Mouse (Mus musculus): Measurements from ENCODE around the gene Mrfap1.

Mrfap1 gene

GRCm38 (mm10) chr5:36791861-36792260, 4.7 kb downstream of the Mrfap1 start:
- DNase-seq (ENCODE audit: extremely low spot score, low read depth, low spot score) = no peak

GRCm38 (mm10) chr5:36786052-36786451, 10.5 kb downstream of the Mrfap1 start:
- DNase-seq (ENCODE audit: extremely low spot score, low read depth, low spot score) = no peak

GRCm38 (mm10) chr5:36779512-36779911, 17.1 kb downstream of the Mrfap1 start:
- no peak for DNase-seq (ENCODE audit: extremely low spot score, low read depth, low spot score)

DNA sequence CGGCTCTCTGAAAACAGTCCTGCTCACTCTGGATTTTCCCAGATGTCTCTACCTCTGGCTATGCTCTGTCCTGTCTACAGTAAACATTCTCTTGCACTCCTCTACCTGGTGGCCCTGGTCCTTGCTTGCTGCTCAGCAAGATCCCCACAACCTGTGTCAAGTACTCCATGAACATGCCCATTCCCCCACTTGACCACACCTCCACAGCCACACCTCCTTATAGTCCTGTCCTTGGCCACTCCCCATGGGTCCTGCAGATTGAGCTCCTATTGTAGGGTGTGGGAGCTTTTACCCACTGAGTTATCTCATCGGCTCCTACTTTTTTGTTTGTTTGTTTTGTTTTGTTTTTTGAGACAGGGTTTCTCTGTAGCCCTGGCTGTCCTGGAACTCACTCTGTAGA, 17.7 kb downstream of the Mrfap1 start:
- no peak for DNase-seq (ENCODE audit: extremely low spot score, low read depth, low spot score)

DNA sequence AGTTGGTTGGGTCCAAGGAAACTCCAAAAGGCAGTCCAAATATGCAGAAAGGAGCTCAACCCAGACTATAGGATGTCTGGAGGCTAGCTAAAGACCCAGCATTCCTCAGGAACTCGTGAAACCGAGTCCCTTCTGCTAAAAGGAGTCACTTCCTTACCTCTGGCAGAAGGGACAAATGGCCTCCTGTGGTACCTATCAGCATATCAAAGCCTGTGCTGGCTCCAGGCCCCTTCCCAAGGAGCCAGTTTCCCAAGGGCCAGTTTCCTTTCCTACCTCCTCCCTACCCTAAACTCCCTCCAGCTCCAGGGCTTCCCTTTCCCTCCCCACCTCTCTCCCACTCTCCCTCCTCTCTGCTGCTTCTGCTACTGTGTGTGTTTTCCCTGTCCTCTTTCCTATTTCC, 19.4 kb downstream of the Mrfap1 start:
- DNase-seq (ENCODE audit: extremely low spot score, low read depth, low spot score) = no peak

- DNase-seq (ENCODE audit: extremely low spot score, low read depth, low spot score) = no peak
Measured at GRCm38 (mm10) chr5:36776021-36776575, 20.5 kb downstream of the Mrfap1 start.

DNA sequence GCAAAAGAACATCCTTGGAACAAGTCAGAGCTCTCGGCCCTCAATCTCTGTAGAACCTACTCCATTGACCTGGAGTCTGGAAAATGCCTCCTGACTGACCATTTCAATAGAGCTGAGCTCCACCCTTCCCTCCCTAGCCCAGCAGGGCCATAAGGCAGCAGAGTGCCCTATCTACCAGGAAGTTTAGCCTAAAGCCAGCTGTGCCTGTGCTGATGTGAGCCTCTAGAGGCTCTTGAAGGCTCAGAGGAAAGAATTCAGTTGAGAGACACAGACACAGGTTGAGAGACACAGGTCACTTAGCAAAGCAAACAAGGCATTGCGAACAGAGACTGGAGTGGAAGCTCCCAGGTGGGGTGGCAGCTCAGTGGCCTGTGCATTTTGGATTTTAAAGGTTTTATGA, 21.3 kb downstream of the Mrfap1 start:
- no peak for DNase-seq (ENCODE audit: extremely low spot score, low read depth, low spot score)

DNA sequence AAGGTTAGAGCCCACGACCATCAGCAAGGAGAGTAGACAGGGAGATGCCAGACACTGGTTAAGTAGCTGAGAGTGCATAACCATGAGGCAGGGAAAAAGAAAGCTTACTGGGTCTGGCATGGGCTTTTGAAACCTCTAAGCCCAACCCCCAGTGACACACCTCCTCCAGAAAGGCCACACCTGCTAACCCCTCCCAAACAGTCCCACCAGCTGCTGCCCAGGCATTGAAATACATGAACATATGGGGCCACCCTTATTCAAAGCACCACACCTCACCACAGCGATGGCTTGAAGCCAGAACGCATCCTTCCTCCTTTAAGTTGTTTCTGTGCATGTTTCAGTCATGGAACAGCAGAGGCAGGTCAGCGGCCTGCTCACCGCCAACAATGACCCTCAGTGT, 24.0 kb downstream of the Mrfap1 start:
- no peak for DNase-seq (ENCODE audit: extremely low spot score, low read depth, low spot score)

GRCm38 (mm10) chr5:36769603-36770002, 27.0 kb downstream of the Mrfap1 start:
- no peak for DNase-seq (ENCODE audit: extremely low spot score, low read depth, low spot score)

GRCm38 (mm10) chr5:36766958-36767703, 29.4 kb downstream of the Mrfap1 start:
- no peak for DNase-seq (ENCODE audit: extremely low spot score, low read depth, low spot score)

DNA sequence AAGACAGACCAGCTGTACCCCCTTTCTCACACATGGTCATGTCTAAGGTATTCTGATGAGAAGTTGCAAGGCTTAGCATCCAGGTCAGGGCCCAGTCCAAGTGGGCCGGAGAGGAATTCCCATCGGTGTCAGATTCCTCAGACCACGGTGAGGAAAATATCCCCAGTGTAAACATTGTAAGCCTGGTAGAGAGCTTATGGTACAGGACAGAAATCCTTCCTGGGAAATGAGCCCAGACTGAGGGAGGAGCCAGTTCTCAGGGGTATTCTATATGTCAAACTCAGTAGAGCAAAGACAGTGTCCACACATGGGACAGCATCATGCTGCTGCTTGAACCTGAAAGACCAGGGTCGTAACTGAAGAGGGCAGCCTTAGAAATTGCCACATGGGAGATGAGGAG, 36.7 kb downstream of the Mrfap1 start:
- DNase-seq (ENCODE audit: extremely low spot score, low read depth, low spot score) = no peak

GRCm38 (mm10) chr5:36757033-36757432, 39.5 kb downstream of the Mrfap1 start:
- DNase-seq (ENCODE audit: extremely low spot score, low read depth, low spot score) = no peak

- no peak for DNase-seq (ENCODE audit: extremely low spot score, low read depth, low spot score)
Measured at GRCm38 (mm10) chr5:36750119-36751078, 46.2 kb downstream of the Mrfap1 start.

DNA sequence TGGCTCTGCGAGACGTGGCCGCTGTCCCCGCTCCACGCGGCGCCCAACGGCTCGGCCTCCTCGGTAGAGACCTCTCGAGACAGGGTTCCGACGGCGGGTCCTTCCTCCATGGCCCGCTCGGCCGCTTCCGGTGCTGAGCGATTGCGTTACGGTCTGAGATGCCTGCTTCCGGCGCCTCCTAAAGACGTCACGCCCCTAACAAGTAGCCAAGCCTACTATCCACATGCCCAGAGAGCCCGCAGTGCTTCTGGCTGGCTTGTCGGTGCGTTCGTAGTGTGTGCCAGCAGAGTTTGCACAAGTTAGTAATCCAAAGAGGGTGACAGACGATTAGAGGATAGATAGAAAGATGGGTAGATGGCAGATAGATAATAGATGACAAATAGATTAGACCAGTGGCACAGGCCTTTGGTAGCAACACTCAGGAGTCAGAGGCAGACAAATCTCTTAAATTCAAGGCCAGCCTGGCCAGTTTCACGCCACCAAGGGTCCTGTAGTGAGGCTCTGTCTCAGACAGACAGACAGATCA, 48.0 kb downstream of the Mrfap1 start, which contains the start of gene Bloc1s4:
Gene Bloc1s4, minus strand, starts transcription at position 115 of the 526 bp plus-strand sequence.
- DNase-seq (ENCODE audit: extremely low spot score, low read depth, low spot score) = peak; percentile 82

GRCm38 (mm10) chr5:36747794-36748535, 48.6 kb downstream of the Mrfap1 start:
- no peak for DNase-seq (ENCODE audit: extremely low spot score, low read depth, low spot score)

DNA sequence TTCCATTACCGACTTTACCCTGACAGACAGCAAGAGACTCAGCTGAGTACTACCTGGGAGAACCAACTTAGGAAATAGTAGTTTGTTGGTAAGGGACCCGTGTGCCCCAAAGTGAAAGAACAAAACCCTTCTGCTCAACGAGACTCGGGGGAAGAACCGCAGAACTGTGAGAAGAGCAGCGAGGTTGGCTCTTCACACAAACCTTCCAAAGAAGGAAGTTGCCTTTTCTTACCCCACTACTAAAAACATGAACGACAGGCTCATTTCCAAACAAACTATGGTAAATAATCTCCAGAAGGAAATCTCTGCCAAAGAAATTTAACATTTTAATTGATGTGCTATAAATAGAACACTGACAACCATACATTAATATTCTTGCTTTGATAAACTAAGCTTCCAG, 49.5 kb downstream of the Mrfap1 start:
- DNase-seq (ENCODE audit: extremely low spot score, low read depth, low spot score) = no peak
